Mouse (Mus musculus): Measurements from ENCODE around the gene Mfap5.

GRCm38 (mm10) chr6:122544672-122545071 lies 39.0 kb downstream of the Mfap5 start:
- TF ChIP-seq ZC3H11A (IDR thresholded peaks at IDR 0.05; ENCODE audit: borderline replicate concordance, low read depth, low read length) (no peak), HCFC1 (IDR thresholded peaks at IDR 0.05; ENCODE audit: borderline replicate concordance, insufficient read depth, low read length) (no peak), MAFK (IDR thresholded peaks at IDR 0.05; ENCODE audit: insufficient read depth, low read depth, low read length) (no peak), CHD2 (IDR thresholded peaks at IDR 0.05; ENCODE audit: low read depth, low read length) (no peak), ZNF384 (IDR thresholded peaks at IDR 0.05; ENCODE audit: low read depth, low read length) (no peak)
